Mouse (Mus musculus): ENCODE data around the gene Cdh23.
"Not testable (repeated sequence)": the region's sequence is repeated elsewhere in the genome, so short reads cannot be mapped to it uniquely, and the experiment has no call there.

Gene Cdh23

GRCm38 (mm10) chr10:60696390-60696789 is at the start of gene Cdh23:
TSS of gene Cdh23 (minus strand) at chr10:60696490.
- no peak for DNase-seq

DNA sequence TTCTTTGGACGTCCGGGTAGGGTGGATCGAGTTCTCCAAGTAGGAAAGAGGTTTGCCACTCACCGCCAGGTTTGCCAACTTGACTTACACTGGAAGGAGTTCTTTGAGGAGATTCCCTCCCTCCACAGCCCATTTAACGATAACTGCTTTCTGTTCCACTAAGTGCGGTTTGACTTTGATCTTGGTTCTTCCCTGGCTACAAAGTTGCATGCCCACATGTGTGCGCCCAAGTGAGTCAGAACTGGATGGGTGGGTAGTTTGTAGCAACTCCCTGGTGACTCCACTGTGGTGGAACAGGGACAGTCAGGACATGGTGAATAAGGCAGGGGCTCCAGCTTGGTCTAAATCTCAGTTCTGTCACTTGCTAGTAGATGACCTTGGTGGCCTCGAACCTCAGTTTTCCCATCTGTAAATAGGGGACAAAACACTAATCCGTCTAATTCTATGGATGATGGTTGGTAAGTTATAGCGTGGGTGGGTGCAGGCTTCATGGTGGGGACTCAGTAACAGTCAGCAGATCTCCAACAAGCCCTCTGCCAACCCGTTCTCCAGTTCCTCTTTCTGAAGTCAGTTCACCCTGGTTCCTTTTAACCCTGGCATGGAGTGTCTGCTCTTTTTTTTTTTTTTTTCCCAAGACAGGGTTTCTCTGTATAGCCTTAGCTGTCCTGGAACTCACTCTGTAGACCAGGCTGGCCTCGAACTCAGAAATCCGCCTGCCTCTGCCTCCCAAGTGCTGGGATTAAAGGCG is 48.4 kb upstream of the Cdh23 start:
- DNase-seq, result no peak

DNA sequence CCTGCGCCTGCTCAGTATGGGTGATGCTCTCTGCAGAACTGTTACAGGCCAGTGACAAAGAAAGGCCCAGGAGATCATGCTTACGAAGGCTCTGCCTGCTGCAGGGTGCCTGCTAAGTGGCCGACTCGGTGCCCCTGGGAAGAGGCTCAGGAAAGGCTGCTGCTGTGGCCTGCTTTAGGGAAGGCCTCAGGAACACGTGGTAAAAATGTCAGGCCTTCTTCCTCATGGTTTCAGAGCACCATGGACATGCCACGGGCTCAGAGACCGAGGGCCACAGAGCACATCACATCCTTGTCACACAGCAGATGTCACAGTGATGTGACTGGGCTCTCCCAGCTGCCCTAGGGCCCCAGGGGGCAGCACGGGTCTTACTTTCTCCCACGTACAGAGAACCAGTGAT is 47.4 kb upstream of the Cdh23 start:
- no peak for DNase-seq

DNA sequence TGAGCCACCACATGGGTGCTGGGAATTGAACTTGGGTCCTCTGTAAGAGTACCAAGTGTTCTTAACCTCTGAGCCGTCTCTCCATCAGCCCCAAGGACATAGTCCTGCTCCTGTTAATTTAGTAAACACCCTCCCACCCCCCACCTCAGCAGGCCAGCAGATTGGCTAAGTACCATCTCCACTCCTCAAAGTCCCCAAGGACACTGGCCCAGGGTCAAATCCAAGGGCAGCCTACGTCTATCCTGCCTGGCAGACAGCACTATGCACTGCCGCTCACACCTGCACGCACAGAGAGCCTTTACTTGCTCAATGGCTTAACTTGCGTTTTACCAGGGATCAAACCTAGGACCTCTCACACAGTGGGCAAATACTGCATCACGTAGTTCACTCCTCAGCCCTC is 46.7 kb upstream of the Cdh23 start:
- no peak for DNase-seq

DNA sequence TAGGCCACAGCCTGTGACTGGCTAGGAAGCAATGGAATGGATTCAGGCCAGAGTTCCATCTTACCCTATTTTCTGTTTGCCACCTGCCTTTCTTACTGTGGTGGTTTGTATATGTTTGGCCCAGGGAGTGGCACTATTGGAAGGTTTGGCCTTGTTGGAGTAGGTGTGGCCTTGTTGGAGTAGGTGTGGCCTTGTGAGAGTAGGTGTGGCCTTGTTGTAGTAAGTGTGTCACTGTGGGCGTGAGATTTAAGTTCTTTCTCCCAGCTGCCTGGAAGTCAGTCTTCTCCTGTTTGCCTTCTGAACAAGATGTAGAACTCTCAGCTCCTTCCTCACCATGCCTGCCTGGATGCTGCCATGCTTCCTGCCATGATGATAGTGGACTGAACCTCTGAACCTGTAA is 46.0 kb upstream of the Cdh23 start:
- not testable (repeated sequence) for DNase-seq

DNA sequence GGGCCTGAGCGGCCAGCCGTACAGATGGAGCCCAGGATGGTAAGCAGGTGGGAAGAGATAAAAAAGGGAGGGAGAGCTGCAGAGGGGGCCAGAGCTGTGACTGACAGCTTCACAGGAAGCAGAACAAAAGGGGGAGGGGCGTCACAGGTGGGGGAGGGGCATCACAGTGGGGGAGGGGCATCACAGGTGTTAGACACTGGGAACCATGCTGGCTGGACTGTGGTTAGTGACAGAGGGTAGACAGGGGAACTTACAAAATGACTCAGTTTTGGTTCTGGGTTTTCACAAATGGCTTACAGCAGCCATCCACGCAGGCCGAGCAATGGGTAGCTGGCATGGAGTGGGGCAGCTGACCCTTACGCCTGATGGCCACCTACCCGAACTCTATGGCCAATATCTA is 45.1 kb upstream of the Cdh23 start:
- DNase-seq, result no peak

GRCm38 (mm10) chr10:60739619-60740363 is 43.5 kb upstream of the Cdh23 start:
- DNase-seq, result no peak

GRCm38 (mm10) chr10:60737886-60738640 is 41.8 kb upstream of the Cdh23 start:
- no peak for DNase-seq

DNA sequence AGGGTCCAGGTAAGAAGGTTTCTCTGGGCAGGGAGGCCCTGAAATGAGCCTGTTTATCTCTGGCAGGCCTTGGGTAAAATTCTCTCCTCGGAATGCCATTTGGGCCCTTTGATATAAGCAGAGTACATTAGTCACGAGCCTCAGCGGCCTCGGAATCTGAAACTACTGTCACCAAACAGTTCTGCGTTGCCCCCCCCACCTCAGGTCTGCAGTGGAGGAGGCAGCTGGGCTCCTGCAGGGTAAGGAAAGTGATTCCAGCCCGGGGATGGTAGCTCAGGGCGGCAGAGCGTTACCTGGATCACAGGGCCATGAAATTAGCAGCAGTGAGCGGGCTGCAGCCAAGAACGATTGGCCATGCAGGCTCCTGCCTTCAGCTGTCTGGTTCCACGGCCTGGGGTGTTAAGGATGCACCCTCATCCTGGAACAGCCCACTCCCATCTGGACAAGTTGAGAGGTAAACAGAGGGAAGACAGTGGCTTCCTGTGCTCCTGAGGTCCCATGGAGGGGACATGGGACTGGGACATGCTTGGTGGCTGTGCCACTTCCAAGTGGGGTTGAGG is 41.0 kb upstream of the Cdh23 start:
- DNase-seq, result no peak

- no peak for DNase-seq
Observed at GRCm38 (mm10) chr10:60735737-60736136, 39.4 kb upstream of the Cdh23 start.

- no peak for DNase-seq
Observed at GRCm38 (mm10) chr10:60733471-60733870, 37.2 kb upstream of the Cdh23 start.

GRCm38 (mm10) chr10:60732397-60732861 is 36.1 kb upstream of the Cdh23 start:
- DNase-seq, result no peak

GRCm38 (mm10) chr10:60731742-60732141 is 35.5 kb upstream of the Cdh23 start:
- no peak for DNase-seq

DNA sequence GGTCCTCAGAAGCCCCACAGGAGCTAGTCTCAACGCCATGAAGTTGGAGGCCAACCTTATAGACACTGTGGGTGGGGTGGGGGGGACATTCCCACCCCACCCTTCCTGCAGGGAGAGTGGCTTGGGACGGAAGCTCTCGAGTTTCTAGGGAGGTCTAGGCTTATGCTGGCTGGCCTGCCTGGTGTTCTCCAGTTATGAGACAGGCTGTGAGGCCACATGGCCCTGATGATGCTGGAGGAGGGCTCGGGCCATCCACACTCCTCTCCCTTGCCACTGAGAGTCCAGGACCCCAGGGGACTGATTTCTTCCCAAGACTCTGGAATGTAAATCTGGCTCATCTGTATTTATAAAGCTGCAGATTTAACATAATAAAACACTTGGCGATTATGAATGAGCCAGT is 31.0 kb upstream of the Cdh23 start:
- no peak for DNase-seq

- DNase-seq, result no peak
Observed at GRCm38 (mm10) chr10:60726896-60727295, 30.6 kb upstream of the Cdh23 start.

DNA sequence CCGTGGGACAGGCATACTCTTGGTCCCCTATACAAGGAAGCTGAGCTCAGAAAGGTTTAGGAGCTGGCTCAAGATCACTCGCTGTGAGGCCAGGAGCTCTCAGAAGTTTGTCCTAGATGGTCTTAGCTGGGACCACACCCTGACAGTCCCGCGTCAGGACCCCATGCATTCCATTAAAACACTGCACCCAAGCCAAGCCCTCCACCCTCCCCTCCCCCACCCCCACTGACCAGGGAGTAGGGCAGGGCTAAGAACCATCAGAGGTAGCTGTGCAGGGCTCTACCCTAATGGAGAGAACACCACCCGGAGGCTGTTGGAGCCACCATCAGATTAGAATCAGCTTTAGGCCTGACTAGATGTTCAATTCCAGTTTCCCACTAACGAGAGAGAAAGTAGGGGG is 28.2 kb upstream of the Cdh23 start:
- no peak for DNase-seq

DNA sequence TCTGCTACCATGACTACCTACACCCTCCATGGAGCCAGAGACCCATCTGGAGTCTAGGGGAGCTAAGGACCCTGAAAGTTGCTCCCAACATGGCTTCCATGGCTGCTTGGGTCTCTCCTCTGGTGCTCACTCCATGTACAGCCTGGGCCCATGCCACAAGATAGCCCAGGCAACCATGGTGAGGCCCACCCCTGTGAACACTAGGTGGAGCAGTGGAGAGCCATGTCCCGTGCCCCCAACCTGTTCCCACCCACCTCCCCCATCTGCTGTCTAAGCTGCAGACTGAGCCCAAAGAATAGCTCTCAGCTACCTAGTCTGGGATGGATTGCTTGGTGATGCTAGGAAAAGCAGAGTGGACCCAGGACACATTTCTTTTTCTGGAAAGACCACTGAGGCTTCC is 27.1 kb upstream of the Cdh23 start:
- no peak for DNase-seq

DNA sequence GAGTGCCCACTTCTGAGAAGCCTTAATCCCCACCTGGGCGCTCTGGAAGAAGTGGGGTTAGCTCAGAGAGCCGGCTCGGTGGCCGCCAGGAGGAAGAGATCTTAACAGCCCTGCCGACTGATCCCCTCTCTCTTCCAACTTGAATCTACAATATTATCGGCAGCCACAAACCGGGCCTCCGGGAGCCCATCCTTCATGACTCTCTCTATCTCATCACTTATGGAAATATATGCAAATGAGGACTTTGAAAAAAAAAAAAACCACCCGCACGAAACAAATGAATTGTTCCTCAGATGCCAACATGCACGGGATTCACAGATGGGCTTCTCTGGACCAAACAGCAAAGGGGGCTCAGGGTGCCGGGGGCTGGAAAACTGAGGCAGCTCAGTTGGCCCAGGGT is 25.4 kb upstream of the Cdh23 start:
- DNase-seq, result no peak

DNA sequence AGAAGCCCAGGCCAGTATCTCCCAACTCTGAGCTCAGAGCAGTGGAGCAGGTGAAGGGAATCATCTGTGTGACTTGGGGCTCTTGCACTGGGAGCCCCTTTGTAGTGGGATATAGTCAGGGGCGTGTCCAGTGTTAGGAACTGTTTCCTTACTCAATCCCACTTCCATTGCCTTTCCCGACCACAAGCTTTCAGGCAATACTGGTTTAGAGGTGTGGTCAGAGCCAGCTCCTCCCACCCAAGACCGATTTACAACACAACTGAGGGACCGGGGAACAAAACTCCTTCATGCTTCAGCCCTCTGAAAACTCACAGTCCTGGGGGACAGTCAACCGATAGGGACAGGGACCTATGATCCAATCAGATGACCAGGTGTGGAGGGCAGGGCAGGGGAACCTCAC is 24.2 kb upstream of the Cdh23 start:
- no peak for DNase-seq

- DNase-seq, result no peak
Observed at GRCm38 (mm10) chr10:60718491-60718890, 22.2 kb upstream of the Cdh23 start.

DNA sequence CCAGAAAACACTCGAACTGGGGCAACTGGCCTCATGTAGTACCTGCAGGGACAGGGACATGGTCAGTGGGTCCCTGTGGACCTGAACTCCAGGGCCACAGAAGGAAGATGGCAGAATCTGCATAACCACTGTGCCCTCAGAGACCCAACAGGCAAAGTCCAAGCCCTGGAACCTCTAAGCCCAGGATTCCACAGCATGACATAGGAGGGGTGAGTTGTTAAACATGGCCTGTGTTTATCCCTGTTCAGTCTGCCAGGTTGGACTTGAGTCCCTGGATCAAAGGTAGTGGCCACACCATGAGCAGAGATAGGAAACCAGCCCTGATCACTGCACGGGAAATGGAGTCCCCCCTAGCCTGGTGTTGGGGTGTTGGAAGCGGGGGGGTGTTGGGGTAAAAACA is 20.2 kb upstream of the Cdh23 start:
- DNase-seq, result no peak

- not testable (repeated sequence) for DNase-seq
Observed at GRCm38 (mm10) chr10:60712299-60712698, 16.0 kb upstream of the Cdh23 start.

- DNase-seq, result no peak
Observed at GRCm38 (mm10) chr10:60708837-60709236, 12.5 kb upstream of the Cdh23 start.

Data from right cerebral cortex, postnatal 4 days (tissue).